Mouse (Mus musculus): ENCODE data around the gene Gm42906.

The Gm42906 gene

DNA sequence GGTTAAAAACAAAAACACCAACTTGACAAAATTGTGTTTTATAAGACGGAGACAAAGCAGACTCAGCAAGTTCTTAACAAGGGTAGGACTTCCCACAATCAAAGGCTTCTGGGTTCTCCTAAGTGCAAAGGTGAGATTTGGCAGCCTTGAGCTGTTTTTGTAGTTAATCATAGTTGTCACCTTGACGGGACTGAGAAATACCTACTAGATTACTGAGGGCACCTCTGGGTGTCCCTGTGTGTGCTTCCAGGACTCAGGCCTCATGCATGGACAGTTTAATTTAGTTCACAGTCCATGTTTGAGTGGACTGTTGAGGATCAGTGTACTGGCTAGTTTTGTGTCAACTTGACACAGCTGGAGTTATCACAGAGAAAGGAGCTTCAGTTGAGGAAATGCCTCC is 403.5 kb downstream of the Gm42906 start:
- no peak for DNase-seq (ENCODE audit: extremely low spot score)

- DNase-seq (ENCODE audit: extremely low spot score): peak; percentile 55
These were observed 404.5 kb downstream of the Gm42906 start for GRCm38 (mm10) chr5:151023461-151023860.

DNA sequence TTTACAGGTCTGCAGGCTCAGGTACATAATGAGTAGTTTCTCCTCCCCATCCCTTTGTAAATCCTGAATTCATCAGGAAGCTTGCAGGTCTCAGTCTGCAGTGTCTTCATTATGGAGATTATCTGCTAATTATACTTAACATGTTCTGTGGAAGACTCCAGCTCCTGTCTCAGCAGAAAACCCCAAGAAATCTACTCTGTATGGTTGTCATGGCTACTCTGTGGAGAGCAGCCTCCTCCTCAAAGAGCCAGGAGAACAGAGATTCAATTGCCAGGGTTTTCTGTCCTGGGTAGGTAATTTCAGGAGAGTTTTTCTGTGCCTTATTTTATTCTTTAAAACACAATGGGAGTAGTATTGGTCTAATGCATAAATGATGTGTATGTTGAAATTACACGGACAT is 405.0 kb downstream of the Gm42906 start:
- DNase-seq (ENCODE audit: extremely low spot score): no peak

GRCm38 (mm10) chr5:151022026-151022425 is 405.9 kb downstream of the Gm42906 start:
- no peak for DNase-seq (ENCODE audit: extremely low spot score)

- no peak for DNase-seq (ENCODE audit: extremely low spot score)
These were observed 407.1 kb downstream of the Gm42906 start for GRCm38 (mm10) chr5:151020831-151021230.

GRCm38 (mm10) chr5:151020031-151020820 is 407.7 kb downstream of the Gm42906 start:
- DNase-seq (ENCODE audit: extremely low spot score): no peak

DNA sequence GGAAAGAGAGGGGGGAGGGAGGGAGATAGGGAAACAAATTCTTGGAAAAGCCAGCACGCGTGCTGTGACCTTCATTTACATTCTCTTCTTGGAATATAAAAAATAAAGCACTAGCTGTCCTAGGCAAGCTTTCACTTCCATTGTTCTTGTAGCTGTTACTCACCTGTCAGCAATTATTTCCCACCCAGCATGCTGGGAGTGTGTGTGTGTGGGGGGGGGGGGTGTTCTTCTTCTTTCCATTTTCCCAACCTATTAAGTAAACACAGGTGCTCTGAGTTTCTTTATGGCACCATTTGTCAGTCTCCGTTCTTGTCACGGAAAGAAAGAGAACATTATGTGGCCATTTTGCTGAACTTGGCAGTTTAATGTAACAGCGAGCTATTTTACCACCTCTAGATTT is 409.0 kb downstream of the Gm42906 start:
- no peak for DNase-seq (ENCODE audit: extremely low spot score)

DNA sequence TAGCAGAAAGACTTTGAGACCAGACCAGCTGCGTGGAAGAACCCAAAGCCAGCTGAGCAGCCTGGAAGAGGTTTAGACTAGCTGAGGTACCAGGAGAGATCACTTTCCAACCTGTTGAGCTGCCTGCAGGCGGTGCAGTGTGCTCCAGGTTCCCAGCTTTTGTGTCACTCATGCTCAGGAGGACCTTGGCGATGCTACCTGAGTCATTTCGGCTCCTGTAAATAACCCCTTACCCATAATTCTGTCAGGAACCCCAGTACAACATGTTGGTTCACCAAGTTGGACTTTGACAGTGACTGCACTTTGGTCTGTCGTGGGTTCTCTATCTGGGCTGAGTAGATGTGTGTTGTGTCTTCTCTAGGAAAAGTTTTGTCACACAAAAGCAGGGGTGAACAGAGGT is 409.5 kb downstream of the Gm42906 start:
- no peak for DNase-seq (ENCODE audit: extremely low spot score)

Data from embryo, embryonic 9.5 days (tissue).